In genomic region chr5:109601080-109601479, GRCm38 (mm10) we compare ENCODE assay signal across 9 mouse cellular contexts. TPM values are rescaled to one million over a fixed set of nuclear protein-coding genes. Genes with fewer than 3 reads are reported as not detected.
DNase-seq lines count a peak whose midpoint lies in the region; TF ChIP-seq lines count a peak whose summit lies in the region.
"Had no signal": no experiment of that assay in that cellular context is flagged by ENCODE, and none has a peak within 500 bp of the region (broad histone marks: within the 10 kb centered on the region; RNA-seq: fewer than 3 reads in every experiment).

No protein-coding gene starts in this region.

- TF ChIP-seq EP300 in heart, adult 2 months (IDR thresholded peaks at IDR 0.05; ENCODE audit: insufficient read depth, low read depth, low read length): no peak

- no peak overlapping the region for H3K4me3 ChIP-seq in heart, adult 2 months
- H3K4me3 ChIP-seq: liver, embryonic 13.5 days had no signal

- no peaks in the 10 kb centered on the region; the same call in 1 of the 2 replicates for H3K27me3 ChIP-seq in heart, adult 2 months (ENCODE audit: control insufficient read depth, insufficient read depth, low read length)
- H3K27me3 ChIP-seq: liver, embryonic 13.5 days had no signal

- WGBS in heart, adult 2 months: 16% methylated on average over 3 of the region's 3 CpGs

- no peak for DNase-seq in heart, adult 2 months
- DNase-seq in heart, postnatal 25 days (ENCODE audit: low spot score): no peak
- DNase-seq in urinary bladder, postnatal 14 days (ENCODE audit: low spot score): peak; percentile 18
- no peak for DNase-seq in urinary bladder, adult 18-20 months (ENCODE audit: low spot score in 2 of 2)
- DNase-seq in embryo, embryonic 10.5 days (ENCODE audit: low spot score): peak; percentile 40
- peak; percentile 16 to 73 for DNase-seq in kidney, postnatal 36 days
- DNase-seq in right cerebral cortex, postnatal 4 days: peak; percentile 10
- no peak for DNase-seq in natural killer cell, adult 2 months (ENCODE audit: low spot score in 2 of 2)
- DNase-seq: liver, embryonic 13.5 days had no signal

- H3K36me3 ChIP-seq in heart, adult 2 months (ENCODE audit: control insufficient read depth, insufficient read depth, low read length): no peaks in the 10 kb centered on the region
- H3K36me3 ChIP-seq: liver, embryonic 13.5 days had no signal

- no peak overlapping the region for H3K9ac ChIP-seq in heart, adult 2 months (ENCODE audit: low read depth, low read length)
- H3K9ac ChIP-seq: liver, embryonic 13.5 days had no signal

- H3K4me1 ChIP-seq in heart, adult 2 months (ENCODE audit: control insufficient read depth, insufficient read depth, low read length): no peaks in the 10 kb centered on the region
- H3K4me1 ChIP-seq: liver, embryonic 13.5 days had no signal

- TF ChIP-seq CTCF in heart, adult 2 months (IDR thresholded peaks at IDR 0.05): peak; percentile 49

- intact Hi-C loops in heart, adult 2 months (cut with DNase I): loop anchor here (10.0 kb wide), 1 partner anchor 424 kb away; no protein-coding TSS in a partner anchor
- intact Hi-C loops in heart, postnatal 25 days (cut with DNase I): no loop called here

- no peaks in the 10 kb centered on the region for H3K79me2 ChIP-seq in heart, adult 2 months (replicated peaks; ENCODE audit: control insufficient read depth, insufficient read depth, low read length)

- H3K27ac ChIP-seq in heart, adult 2 months: no peak overlapping the region
- H3K27ac ChIP-seq: liver, embryonic 13.5 days had no signal

- no peak for TF ChIP-seq POLR2A in heart, adult 2 months (IDR thresholded peaks at IDR 0.05; ENCODE audit: insufficient read depth, low read depth, low read length)

RNA-seq across cellular contexts. Expression of gene Crlf2, which starts 42.3 kb away (rescaled TPM):
- 1 to 10 TPM; 4.7 to 7.3 TPM for total RNA-seq in heart, adult 2 months (2021)
- polyA plus RNA-seq in heart, adult 2 months (2012; rRNA removed): 3.4 and 8.4 TPM in 2 replicates
- 1 to 10 TPM; 6.3 to 7.1 TPM for total RNA-seq in heart, postnatal 25 days (2021)

Comparison
In these comparisons a context has a peak if more than half of its experiments do, and no peak if none do; other contexts are left out.
1. DNase-seq: peak in urinary bladder, postnatal 14 days (single experiment), embryo, embryonic 10.5 days (single experiment), kidney, postnatal 36 days (2 of 2) and right cerebral cortex, postnatal 4 days (single experiment); none in heart, adult 2 months (0 of 2), heart, postnatal 25 days (single experiment), urinary bladder, adult 18-20 months (0 of 2) and natural killer cell, adult 2 months (0 of 2).